ENCODE assay signal across 16 mouse cellular contexts in genomic region chr13:97630921-97631320, GRCm38 (mm10).
"Had no signal": no experiment of that assay in that cellular context is flagged by ENCODE, and none has a peak within 500 bp of the region (broad histone marks: within the 10 kb centered on the region; RNA-seq: fewer than 3 reads in every experiment).

No protein-coding gene starts in this region.

- H3K4me3 ChIP-seq: lung, embryonic 15.5 days; megakaryocyte, embryonic 14.5 days; midbrain, embryonic 13.5 days; midbrain, embryonic 15.5 days; neural tube, embryonic 12.5 days; stomach, embryonic 15.5 days had no signal

- H3K27me3 ChIP-seq: lung, embryonic 15.5 days; midbrain, embryonic 13.5 days; midbrain, embryonic 15.5 days; neural tube, embryonic 12.5 days; stomach, embryonic 15.5 days had no signal

- H3K36me3 ChIP-seq: lung, embryonic 15.5 days; midbrain, embryonic 13.5 days; midbrain, embryonic 15.5 days; neural tube, embryonic 12.5 days; stomach, embryonic 15.5 days had no signal

- H3K27ac ChIP-seq: lung, embryonic 15.5 days; macrophage; midbrain, embryonic 13.5 days; midbrain, embryonic 15.5 days; neural tube, embryonic 12.5 days; stomach, embryonic 15.5 days; stomach, postnatal 0 days had no signal

- H3K4me1 ChIP-seq: megakaryocyte, embryonic 14.5 days; midbrain, embryonic 13.5 days; midbrain, embryonic 15.5 days; stomach, embryonic 15.5 days had no signal

- H3K9me3 ChIP-seq: lung, embryonic 15.5 days; midbrain, embryonic 13.5 days; midbrain, embryonic 15.5 days; neural tube, embryonic 12.5 days; stomach, embryonic 15.5 days had no signal

- DNase-seq: liver, postnatal 0 days; lung, adult 2 months; lung, postnatal 14 days; lung, postnatal 36 days; right cerebral cortex, postnatal 14 days; thymus, adult 2 months; thymus, postnatal 25 days; thymus, postnatal 4 days had no signal
